Mouse (Mus musculus): ENCODE results near the gene Srp54a. TPM values are rescaled to one million over a fixed set of nuclear protein-coding genes. Genes with fewer than 3 reads are reported as not detected.
"Not testable (repeated sequence)": the region's sequence is repeated elsewhere in the genome, so short reads cannot be mapped to it uniquely, and the experiment has no call there.

Srp54a gene
- total RNA-seq (2015) (118 and 127 TPM in 2 replicates), total RNA-seq (2017) (191 and 227 TPM in 2 replicates)

GRCm38 (mm10) chr12:55079726-55080600, at the start of gene Srp54a, which contains the start of gene 2700097O09Rik:
Gene Srp54a, plus strand, starts transcription at chr12:55080262.
Gene 2700097O09Rik, minus strand, starts transcription at chr12:55080110.
- peak; percentile 89 for ATAC-seq (replicated peaks; ENCODE audit: poor library complexity)

GRCm38 (mm10) chr12:55041011-55041410, 39.1 kb upstream of the Srp54a start:
- no peak for ATAC-seq (replicated peaks; ENCODE audit: poor library complexity)

GRCm38 (mm10) chr12:55049731-55050353, 30.2 kb upstream of the Srp54a start:
- no peak for ATAC-seq (replicated peaks; ENCODE audit: poor library complexity)

- peak; percentile 82 for ATAC-seq (replicated peaks; ENCODE audit: poor library complexity)
Observed at GRCm38 (mm10) chr12:55051210-55052173, 28.6 kb upstream of the Srp54a start.

GRCm38 (mm10) chr12:55053267-55053666, 26.8 kb upstream of the Srp54a start:
- peak; percentile 51 for ATAC-seq (replicated peaks; ENCODE audit: poor library complexity)

GRCm38 (mm10) chr12:55054551-55055241, 25.4 kb upstream of the Srp54a start:
- ATAC-seq (replicated peaks; ENCODE audit: poor library complexity): no peak

- no peak for ATAC-seq (replicated peaks; ENCODE audit: poor library complexity)
Observed at GRCm38 (mm10) chr12:55056703-55057102, 23.4 kb upstream of the Srp54a start.

GRCm38 (mm10) chr12:55058865-55059615, 21.0 kb upstream of the Srp54a start:
- ATAC-seq (replicated peaks; ENCODE audit: poor library complexity): no peak

GRCm38 (mm10) chr12:55059812-55060211, 20.2 kb upstream of the Srp54a start:
- peak; percentile 52 for ATAC-seq (replicated peaks; ENCODE audit: poor library complexity)

GRCm38 (mm10) chr12:55060212-55060898, 19.7 kb upstream of the Srp54a start:
- peak; percentile 90 for ATAC-seq (replicated peaks; ENCODE audit: poor library complexity)

- ATAC-seq (replicated peaks; ENCODE audit: poor library complexity): no peak
Observed at GRCm38 (mm10) chr12:55061006-55061405, 19.1 kb upstream of the Srp54a start.

- no peak for ATAC-seq (replicated peaks; ENCODE audit: poor library complexity)
Observed at GRCm38 (mm10) chr12:55062141-55062540, 17.9 kb upstream of the Srp54a start.

GRCm38 (mm10) chr12:55072495-55072894, 7.6 kb upstream of the Srp54a start:
- no peak for ATAC-seq (replicated peaks; ENCODE audit: poor library complexity)

GRCm38 (mm10) chr12:55073686-55074085, 6.4 kb upstream of the Srp54a start:
- peak; percentile 66 for ATAC-seq (replicated peaks; ENCODE audit: poor library complexity)

- ATAC-seq (replicated peaks; ENCODE audit: poor library complexity): no peak
Observed at GRCm38 (mm10) chr12:55075296-55075695, 4.8 kb upstream of the Srp54a start.

GRCm38 (mm10) chr12:55078706-55079105, 1.4 kb upstream of the Srp54a start:
- not testable (repeated sequence) for ATAC-seq (replicated peaks; ENCODE audit: poor library complexity)

- peak; percentile 44 for ATAC-seq (replicated peaks; ENCODE audit: poor library complexity)
Observed at GRCm38 (mm10) chr12:55080601-55080942, 510 bp downstream of the Srp54a start.

- ATAC-seq (replicated peaks; ENCODE audit: poor library complexity): not testable (repeated sequence)
Observed at GRCm38 (mm10) chr12:55092127-55092526, 12.1 kb downstream of the Srp54a start.

- peak; percentile 99 for ATAC-seq (replicated peaks; ENCODE audit: poor library complexity)
Observed at GRCm38 (mm10) chr12:55112616-55113015, 32.6 kb downstream of the Srp54a start.
